Comparison of ENCODE assay signal across 16 mouse cellular contexts in the genomic region with DNA sequence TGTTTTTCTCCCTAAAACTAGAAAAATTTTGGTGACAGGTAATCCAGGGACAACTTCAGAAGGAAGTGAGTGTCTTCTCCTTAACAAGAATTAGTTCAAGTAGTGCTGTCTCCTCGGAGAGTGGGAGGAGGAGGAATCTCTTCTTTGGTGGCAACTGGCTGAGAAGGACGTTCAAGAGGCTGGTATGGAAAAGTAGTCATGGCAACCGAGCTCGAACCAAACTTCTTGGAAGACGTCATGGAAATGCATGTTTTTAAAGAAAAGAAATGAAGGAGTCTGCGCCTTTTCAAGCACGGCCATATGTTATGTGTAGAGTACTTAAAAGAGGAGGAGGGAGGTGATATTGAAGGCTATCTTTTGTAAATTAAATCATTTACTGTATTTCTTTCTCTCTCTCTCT. TPM values are rescaled to one million over a fixed set of nuclear protein-coding genes. Genes with fewer than 3 reads are reported as not detected.
DNase-seq lines count a peak whose midpoint lies in the region; ATAC-seq and TF ChIP-seq lines count a peak whose summit lies in the region.
"Had no signal": no experiment of that assay in that cellular context is flagged by ENCODE, and none has a peak within 500 bp of the region (broad histone marks: within the 10 kb centered on the region; RNA-seq: fewer than 3 reads in every experiment).

No protein-coding gene starts in this region.

- no peaks in the 10 kb centered on the region for H3K27me3 ChIP-seq in liver, postnatal 0 days (ENCODE audit: insufficient read depth, low read length)
- H3K27me3 ChIP-seq: embryonic facial prominence, embryonic 15.5 days; forebrain, embryonic 12.5 days; liver, embryonic 13.5 days had no signal

- H3K9ac ChIP-seq in liver, postnatal 0 days (replicated peaks) = no peak overlapping the region
- H3K9ac ChIP-seq: embryonic facial prominence, embryonic 15.5 days; forebrain, embryonic 12.5 days; liver, embryonic 13.5 days had no signal

- no peak for ATAC-seq in liver, postnatal 0 days
- ATAC-seq: CD4-positive, CD25-positive, alpha-beta regulatory T cell, adult 4 months had no signal

- H3K9me3 ChIP-seq in liver, postnatal 0 days (ENCODE audit: low read length) = no peaks in the 10 kb centered on the region
- H3K9me3 ChIP-seq: embryonic facial prominence, embryonic 15.5 days; forebrain, embryonic 12.5 days; liver, embryonic 13.5 days had no signal

- H3K4me2 ChIP-seq in liver, postnatal 0 days (ENCODE audit: low read depth, low read length) = no peak overlapping the region
- H3K4me2 ChIP-seq: embryonic facial prominence, embryonic 15.5 days; forebrain, embryonic 12.5 days; liver, embryonic 13.5 days had no signal

- H3K4me1 ChIP-seq in liver, postnatal 0 days (ENCODE audit: insufficient read depth) = no peaks in the 10 kb centered on the region; the same call in none of the 2 replicates
- H3K4me1 ChIP-seq: embryonic facial prominence, embryonic 15.5 days; forebrain, embryonic 12.5 days; liver, embryonic 13.5 days had no signal

- H3K36me3 ChIP-seq in liver, postnatal 0 days (replicated peaks; ENCODE audit: insufficient read depth, low read length) = no peaks in the 10 kb centered on the region
- H3K36me3 ChIP-seq: embryonic facial prominence, embryonic 15.5 days; forebrain, embryonic 12.5 days; liver, embryonic 13.5 days had no signal

- intact Hi-C loops in left cerebral cortex, postnatal 4 days (cut with DNase I) = no loop called here
- intact Hi-C loops in left cerebral cortex, adult 2 months (cut with DNase I) = no loop called here

- peak overlapping the region; percentile 6 for H3K4me3 ChIP-seq in left cerebral cortex, adult 2 months
- H3K4me3 ChIP-seq in liver, postnatal 0 days (ENCODE audit: low read depth, low read length) = no peak overlapping the region
- H3K4me3 ChIP-seq: embryonic facial prominence, embryonic 15.5 days; forebrain, embryonic 12.5 days; liver, embryonic 13.5 days had no signal

- H3K27ac ChIP-seq in left cerebral cortex, adult 2 months = no peak overlapping the region
- H3K27ac ChIP-seq in liver, postnatal 0 days (ENCODE audit: low read depth) = no peak overlapping the region
- H3K27ac ChIP-seq: embryonic facial prominence, embryonic 15.5 days; forebrain, embryonic 12.5 days; liver, embryonic 13.5 days had no signal

- no peak for TF ChIP-seq EP300 in liver, postnatal 0 days (IDR thresholded peaks at IDR 0.05; ENCODE audit: low read depth)

- TF ChIP-seq CTCF in left cerebral cortex, adult 2 months (IDR thresholded peaks at IDR 0.05) = no peak
- no peak for TF ChIP-seq CTCF in liver, postnatal 0 days (IDR thresholded peaks at IDR 0.05; ENCODE audit: low read depth)

- 81% methylated on average over 7 of the region's 7 CpGs for WGBS in liver, postnatal 0 days (ENCODE audit: insufficient replicate concordance)

- peak; percentile 28 for DNase-seq in left cerebral cortex, adult 11 months (ENCODE audit: low spot score)
- DNase-seq in left cerebral cortex, postnatal 4 days = no peak
- DNase-seq in frontal cortex, adult 2 months (ENCODE audit: extremely low spot score in 1 of 2, low spot score in 1 of 2) = peak; percentile 39 to 71
- peak; percentile 19 to 22 for DNase-seq in left cerebral cortex, adult 2 months (ENCODE audit: extremely low spot score in 1 of 2, low spot score in 2 of 2)
- peak; percentile 58 to 83 for DNase-seq in right cerebral cortex, postnatal 10 days (ENCODE audit: low spot score in 2 of 2)
- DNase-seq in liver, postnatal 0 days = no peak
- no peak for DNase-seq in retina, postnatal 1 day
- DNase-seq: adrenal gland, postnatal 25 days; cerebellum, adult 9-11 months; kidney, postnatal 10 days; liver, embryonic 13.5 days; lung, postnatal 14 days had no signal

RNA-seq across cellular contexts. Expression of gene Pelo, which starts 37.4 kb away (rescaled TPM):
- 10 to 100 TPM; 20.4 to 22.0 TPM for total RNA-seq in left cerebral cortex, postnatal 4 days (2021)
- polyA plus RNA-seq in frontal cortex, adult 2 months (2012; rRNA removed) = 20.3 and 21.5 TPM in 2 replicates
- total RNA-seq in left cerebral cortex, adult 2 months (2021) = 10 to 100 TPM; 19.5 to 24.1 TPM
- polyA plus RNA-seq in liver, postnatal 0 days (2015; fragmentation: Nextera tagmentation; extraction: Ambion mirVana) = 4.7 and 5.4 TPM in 2 replicates

RNA-seq across cellular contexts. Expression of gene Gm49395, which starts 49.2 kb away (rescaled TPM):
- 1 to 10 TPM; 4.9 to 6.4 TPM for total RNA-seq in left cerebral cortex, postnatal 4 days (2021)
- 0.52 and 1.2 TPM in 2 replicates for polyA plus RNA-seq in frontal cortex, adult 2 months (2012; rRNA removed)
- total RNA-seq in left cerebral cortex, adult 2 months (2021) = 1 to 10 TPM; 1.5 to 2.0 TPM
- polyA plus RNA-seq in liver, postnatal 0 days (2015; fragmentation: Nextera tagmentation; extraction: Ambion mirVana) = 3.9 and 4.0 TPM in 2 replicates
- total RNA-seq: neutrophil, adult 5-6 weeks had no signal

RNA-seq across cellular contexts. Expression of gene Itga1, which starts 49.2 kb away (rescaled TPM):
- total RNA-seq in left cerebral cortex, postnatal 4 days (2021) = 10 to 100 TPM; 13.7 to 13.9 TPM
- 3.0 and 3.5 TPM in 2 replicates for polyA plus RNA-seq in frontal cortex, adult 2 months (2012; rRNA removed)
- 1 to 10 TPM; 5.8 to 7.1 TPM for total RNA-seq in left cerebral cortex, adult 2 months (2021)
- 4.9 and 5.9 TPM in 2 replicates for polyA plus RNA-seq in liver, postnatal 0 days (2015; fragmentation: Nextera tagmentation; extraction: Ambion mirVana)

Comparison
In these comparisons a context has a peak if more than half of its experiments do, and no peak if none do; other contexts are left out.
1. DNase-seq: peak in left cerebral cortex, adult 11 months (single experiment), frontal cortex, adult 2 months (2 of 2), left cerebral cortex, adult 2 months (2 of 2) and right cerebral cortex, postnatal 10 days (2 of 2); none in left cerebral cortex, postnatal 4 days (single experiment), liver, postnatal 0 days (single experiment) and retina, postnatal 1 day (single experiment).